Mouse (Mus musculus) ovary, postnatal 36 days (tissue): ENCODE results near the gene Proser3.

ENCODE experiments used
- DNase-seq: peaks from one replicate; pipeline ENCODE4 v3.0.0; 2022; ENCODE audit warnings: low spot score, mixed read lengths

The Proser3 gene

DNA sequence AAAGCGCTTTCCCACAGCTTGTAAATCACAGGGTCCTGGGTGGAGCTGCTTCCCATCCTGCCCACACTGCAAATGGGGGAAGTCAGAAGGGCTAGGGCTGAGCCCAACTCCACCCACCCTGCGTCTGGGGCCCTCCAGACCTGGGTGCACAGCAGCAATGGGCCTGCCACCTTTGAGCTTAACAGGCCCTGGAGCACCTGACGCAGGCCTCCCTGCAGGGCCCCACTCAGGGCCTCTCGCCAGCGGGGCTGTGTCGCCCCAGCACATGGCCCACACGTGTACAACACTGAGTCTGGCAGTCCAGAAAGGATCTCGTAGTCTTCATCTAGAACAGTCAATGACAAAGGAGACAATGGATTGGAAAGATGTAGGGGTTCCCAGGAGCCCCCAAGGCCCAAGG, 27.9 kb upstream of the Proser3 start:
- no peak for DNase-seq

DNA sequence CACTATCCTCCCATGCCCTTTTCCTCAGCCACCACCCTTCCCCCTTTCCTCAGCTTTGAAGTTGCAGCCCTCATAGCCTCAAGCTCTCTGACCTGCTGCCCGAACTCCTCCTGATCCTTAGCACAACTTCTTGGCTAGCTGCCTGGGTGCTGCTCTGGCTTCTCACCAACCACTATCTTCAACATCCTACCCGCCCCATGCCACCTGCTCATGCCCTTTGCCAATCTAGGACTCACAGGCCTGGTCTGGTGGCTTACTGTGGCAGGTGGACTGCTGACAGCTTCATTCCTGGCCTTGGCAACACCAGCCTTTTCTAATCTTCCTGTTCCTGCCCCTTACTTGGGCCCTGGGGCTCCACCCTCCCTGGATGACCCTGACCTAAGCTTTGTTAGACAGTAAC, 20.9 kb upstream of the Proser3 start:
- DNase-seq, result peak; percentile 49

DNA sequence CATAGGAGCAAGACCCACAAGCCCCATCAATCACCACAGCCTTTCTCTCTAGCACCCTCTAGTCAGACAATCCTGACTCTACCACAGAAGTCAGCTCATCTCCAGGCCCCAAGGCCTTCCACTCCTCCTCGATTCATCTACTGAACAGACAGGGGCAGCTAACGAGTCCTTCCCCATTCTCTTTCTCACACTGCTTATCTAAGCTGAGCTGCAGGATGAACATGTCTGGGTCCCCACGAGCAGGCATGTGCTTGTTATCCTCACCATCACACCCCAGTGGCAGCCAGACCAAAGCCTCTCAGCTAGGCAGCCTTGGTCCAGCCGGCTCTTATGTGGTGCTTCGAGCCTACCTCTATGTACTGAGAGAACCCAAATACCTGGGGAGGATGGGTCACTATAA, 20.3 kb upstream of the Proser3 start:
- no peak for DNase-seq

DNA sequence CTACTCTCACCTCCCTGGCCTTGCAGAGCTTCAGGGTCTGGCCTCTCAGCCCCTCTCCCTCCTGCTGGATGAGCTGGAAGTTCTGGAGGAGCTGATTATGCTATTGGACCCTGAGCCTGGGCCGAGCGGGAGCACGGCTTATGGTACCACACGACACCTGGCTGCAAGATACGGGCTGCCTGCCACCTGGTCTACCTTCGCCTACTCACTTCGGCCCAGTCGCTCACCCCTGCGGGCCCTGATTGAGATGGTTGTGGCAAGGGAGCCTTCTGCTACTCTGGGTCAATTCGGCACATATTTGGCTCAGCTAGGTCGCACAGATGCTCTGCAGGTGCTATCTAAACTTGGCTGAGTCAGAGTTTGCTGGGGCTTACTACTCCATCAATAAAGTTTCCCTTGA, 15.5 kb upstream of the Proser3 start:
- no peak for DNase-seq

DNA sequence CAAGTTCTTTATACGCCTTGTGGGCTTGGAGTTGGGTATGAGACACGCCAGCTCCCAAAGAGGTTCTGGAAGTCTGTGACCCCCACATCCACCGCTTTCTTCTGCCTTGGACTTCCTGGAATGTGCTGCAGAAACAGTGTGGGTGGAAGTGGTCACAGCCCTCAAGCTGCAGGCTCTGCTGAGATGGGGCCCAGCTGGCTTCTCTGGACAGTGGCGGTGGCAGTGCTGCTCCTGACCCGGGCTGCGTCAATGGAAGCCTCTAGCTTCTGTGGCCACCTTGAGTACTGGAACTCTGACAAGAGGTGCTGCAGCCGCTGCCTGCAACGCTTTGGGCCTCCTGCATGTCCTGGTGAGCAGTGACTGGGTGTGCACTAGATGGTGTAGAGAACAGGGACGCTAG, 13.9 kb upstream of the Proser3 start:
- DNase-seq, result no peak

DNA sequence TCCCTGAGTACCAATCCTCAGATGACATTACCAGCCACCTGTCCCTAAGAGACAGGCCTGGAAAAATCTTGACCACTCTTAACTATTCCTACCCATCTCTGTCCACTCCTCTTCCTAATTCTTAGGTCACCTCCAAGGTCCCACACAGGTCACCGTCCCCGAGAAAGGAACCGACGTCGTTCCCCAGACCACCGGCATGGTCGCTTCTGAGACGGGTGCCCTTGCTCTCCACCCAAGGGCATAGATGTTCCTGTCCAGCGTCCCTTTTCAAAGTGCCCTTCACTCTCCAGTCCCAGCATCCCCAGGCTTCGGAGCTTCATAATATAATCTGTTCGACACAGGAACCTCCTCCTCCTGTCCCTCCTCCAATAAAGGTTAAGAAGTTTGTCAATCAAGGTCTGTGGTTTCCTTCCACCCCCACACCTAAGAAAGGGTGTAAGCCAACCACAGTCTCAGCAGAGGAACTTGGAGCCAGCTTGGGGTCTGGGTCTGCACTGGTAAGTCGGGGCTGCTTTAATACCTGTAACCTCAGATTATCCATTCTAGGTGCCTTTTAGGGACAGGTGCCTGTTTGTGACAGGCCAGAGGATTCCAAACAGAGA, 13.0 kb upstream of the Proser3 start, which contains the start of gene Igflr1:
Gene Igflr1 (plus strand): TSS at position 458 of the 602 bp plus-strand sequence.
- no peak for DNase-seq

DNA sequence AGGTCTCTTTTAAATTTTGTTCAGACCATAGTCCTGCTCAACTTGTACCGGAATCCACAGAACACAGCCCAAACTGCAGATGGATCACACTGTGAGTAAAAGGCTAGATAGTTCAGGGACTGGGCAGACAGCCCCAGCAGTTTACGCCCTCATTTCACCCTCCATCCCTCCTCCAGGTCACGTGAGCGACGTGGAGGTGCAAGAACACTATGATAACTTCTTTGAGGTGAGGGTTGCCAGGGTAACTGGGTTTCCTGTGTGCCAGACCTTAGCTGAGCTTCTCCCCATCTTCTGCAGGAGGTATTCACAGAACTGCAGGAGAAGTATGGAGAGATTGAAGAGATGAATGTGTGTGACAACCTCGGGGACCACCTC, 11.8 kb upstream of the Proser3 start:
- DNase-seq, result no peak

DNA sequence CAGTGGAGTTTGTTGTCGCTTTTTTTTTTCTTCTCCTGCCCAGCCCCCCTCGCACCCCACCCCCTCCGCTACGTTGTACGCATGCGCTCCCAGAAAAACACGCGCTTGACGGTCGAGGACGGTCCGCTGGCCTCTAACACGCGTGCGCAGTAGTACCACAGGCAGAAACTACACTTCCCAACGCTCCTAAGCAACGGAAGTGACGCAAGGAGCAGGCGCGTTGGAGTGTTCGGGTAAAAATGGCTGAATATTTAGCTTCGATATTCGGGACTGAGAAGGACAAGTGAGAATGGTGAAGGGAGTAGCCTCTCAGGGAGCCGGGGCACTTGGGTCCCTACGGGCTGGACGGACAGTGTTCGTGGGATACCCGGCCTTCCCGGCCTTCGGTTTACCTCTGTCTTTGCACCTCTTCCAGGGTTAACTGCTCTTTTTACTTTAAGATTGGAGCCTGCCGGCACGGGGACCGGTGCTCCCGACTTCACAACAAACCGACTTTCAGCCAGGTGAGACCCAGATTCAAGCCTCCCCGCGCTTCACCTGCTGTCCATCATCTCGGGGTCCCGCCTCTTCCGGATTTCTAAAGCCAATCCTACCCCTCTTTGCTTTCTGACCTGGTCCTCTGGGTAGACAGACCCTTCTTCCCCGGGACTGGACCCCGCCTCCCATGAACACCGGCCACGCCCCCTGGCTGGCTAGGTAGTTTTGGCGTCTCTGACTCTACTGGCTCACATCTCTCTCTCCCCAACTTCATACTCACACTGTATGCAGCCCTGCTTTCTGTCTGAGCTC, 11.2 kb upstream of the Proser3 start, which contains the start of the genes U2af1l4, Gm49396 and Psenen:
Gene U2af1l4 (plus strand): TSS at position 185 of the 789 bp plus-strand sequence.
Gene Gm49396 (plus strand): TSS at position 228 of the 789 bp plus-strand sequence.
Gene Psenen (minus strand): TSS at position 511 of the 789 bp plus-strand sequence.
- peak; percentile 93 for DNase-seq

DNA sequence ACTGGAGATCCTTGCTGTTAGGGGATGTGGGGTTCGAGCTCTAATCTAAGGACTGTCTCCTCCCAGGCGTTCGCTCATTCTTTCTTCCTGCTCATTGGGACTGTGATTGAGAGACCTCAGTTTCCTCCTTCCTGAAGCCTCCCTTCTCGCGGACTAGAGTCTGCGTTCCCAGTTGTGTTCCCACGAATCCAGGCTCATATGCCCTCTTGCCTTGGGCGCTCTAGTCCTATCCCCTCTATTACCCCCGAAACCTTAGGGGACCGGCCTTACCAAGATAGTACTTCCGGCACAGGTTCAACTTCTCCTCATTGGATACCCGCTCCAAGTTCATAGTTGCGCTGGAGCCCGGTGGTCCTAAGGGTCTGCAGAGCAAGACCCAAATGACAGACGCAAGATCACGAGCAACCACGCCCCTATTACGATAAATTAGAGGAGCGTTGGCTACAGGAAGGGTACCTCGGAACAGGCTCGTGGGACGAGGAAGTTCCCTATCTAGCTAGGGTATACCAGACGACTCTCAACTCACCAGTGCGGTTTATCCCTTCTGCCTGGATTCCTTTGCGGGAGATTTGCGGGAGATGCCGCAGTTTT, 10.5 kb upstream of the Proser3 start:
- DNase-seq, result no peak

DNA sequence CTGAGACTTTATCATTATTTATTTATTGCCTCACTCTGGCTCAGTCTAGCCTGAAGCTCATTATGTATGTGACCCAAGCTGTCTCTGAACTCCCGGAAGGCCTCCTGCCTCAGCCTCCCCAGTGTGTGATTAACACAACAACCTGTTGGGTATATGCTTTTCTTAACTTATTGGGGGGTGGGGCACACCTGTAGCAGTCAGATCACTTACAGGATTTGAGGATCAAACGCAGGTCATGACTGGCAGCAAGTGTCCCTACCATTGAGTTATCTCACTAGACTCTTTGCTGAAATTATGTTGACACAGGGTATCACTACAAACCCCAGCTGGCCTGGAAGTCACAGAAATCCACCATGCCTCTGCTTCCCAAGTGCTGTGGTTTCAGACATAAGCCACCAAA, 8.2 kb upstream of the Proser3 start:
- no peak for DNase-seq

DNA sequence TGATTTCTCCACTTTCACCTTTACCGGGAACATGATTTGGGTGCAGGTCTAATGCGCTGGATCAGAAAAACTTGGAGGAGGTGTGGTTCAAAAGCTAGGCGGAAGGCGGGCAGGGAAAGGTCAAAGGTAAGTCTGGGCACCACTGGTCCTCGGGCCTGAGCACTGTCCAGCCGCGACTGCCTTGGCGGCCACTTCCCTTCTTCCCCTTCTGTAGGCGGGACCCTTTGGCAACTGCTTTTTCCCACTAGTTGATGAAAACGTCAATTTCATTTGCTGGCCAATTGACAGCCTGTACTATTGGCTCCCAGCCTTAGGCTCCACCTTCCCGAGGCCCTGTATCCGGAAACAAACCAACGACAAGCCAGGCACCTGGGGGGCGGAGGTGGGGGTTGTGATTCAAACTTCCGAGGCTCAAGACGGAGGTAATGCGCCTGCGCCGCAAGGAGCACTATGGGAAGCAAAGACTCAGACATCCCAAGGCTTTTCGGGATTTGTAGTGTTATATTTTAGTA, 7.4 kb upstream of the Proser3 start, which contains the start of gene Lin37:
Gene Lin37 (minus strand): TSS at position 396 of the 512 bp plus-strand sequence.
- DNase-seq, result peak; percentile 93

DNA sequence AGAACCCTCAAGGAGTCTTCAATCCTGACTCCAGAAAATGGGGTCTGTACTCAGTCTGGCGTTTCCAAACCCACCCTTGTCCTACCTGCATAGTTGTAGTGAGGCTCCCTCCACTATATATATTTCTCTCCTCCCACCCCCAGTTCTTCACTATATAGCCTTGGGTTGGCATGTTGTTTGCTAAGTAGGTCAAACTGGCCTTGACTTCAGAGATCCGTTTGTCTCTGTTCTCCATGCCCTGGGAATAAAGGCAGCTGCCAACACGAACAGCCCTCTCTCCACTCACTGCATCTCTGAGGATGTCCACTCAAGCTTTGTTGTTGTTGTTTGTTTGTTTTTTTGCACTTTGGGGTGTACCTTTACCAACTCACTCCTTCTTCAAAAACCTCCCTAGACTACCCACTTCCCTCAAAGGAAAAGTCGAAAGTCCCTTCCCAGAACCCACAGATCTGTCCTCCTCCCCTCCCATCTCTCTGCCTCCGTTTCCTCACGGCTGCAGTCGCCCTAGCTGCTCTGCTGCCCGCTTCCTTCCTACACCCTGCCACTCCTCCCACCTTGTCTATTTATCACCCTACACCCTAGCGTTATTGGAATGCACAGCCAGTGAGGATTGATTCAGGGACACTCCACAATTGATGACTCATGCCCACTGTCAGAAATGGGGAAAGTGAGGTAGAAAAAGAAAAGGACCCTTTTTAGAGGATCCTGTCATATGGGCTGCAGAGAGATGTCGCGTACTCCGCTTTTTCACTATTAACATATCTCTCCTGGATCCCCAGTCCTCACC, 6.8 kb upstream of the Proser3 start:
- DNase-seq, result no peak

DNA sequence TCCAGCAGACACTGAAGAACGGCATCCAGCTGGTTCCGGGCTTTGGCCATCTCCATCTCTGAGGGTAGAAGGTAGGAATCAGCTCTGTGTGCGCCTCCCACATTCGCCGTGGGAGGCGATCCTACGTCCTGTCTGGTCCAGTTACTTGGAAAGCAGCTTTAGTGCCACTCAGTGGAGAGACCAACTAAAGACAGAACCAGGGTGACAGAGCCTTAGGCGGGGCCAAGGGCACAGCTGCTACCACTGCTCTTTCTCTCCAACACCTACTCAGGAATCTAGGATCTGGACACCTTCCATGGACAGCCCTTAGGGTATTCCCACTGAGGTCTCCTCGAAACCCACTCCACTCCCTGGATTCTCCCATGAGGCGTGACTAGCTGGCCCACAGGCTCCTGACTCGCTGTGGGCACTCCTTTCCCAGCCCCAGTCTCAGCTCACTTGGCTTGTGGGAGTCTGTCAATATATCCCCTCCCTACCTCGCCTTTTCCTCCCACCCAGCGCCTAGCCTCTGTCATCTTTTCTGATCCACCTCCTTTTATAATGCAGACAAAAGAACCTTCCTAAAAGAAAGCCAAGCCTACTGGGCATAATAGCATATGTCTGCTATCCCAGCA, 5.9 kb upstream of the Proser3 start:
- DNase-seq, result no peak

DNA sequence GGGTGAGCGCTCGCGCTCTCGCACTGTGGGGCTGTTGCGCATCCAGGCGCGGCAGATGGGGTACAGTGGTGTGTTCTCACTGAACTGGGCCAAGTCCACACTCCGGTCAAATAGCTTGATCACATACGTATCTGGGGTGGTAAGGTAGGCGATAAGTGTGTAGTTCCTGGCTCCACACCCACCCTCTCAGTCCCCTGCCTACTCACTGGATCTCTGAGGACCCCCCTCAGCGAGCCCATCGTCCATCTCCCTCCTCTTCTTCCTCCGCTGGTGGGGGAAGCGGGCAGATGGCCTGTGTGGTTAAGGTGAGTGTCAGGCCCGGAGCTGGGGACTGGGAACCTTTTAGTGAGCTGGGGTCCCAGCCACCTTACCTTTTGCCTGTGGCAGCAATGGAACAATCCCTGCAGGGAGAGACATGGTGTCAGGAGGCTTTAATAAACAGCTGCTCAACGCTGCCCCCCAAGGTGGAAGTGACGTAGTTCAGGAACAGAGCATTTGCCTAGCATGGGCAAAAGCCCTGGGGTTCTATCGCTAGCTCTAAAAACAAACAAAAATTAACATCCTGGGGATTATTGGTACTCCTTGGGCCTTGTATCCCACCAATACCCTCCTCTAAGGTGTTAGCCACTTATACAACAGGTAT, 4.9 kb upstream of the Proser3 start:
- no peak for DNase-seq

DNA sequence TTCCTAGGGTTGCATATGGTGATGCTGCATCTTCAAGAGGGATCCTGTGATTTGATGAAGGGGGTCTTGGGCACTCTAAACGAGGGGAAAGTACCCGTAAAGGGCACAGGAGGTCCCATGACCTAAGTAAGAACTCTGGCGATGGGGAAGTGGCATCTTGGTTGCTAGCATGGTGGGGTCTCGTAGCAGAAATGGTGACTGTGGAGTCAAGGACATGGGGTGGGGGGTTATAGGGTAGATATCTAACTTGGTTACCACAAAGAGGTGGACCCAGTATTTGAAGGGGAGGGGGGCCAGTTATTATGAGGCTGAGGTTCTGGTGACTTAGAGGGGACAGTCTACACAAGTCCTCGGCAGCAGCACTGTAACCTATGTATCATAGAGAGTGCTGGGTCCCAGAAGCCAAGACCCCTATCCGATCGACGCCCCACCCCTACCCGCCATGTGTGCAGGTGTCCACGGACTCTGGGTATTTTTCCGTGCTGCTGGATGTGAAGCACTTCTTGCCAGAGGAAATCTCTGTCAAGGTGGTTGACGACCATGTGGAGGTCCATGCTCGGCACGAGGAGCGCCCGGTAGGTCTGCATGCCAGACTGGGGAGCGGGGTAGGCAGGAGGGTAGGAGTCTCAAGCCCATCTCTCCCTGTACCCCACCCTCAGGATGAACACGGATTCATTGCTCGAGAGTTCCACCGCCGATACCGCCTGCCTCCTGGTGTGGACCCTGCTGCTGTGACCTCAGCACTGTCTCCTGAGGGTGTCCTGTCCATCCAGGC, 1.9 kb upstream of the Proser3 start:
- DNase-seq, result no peak

DNA sequence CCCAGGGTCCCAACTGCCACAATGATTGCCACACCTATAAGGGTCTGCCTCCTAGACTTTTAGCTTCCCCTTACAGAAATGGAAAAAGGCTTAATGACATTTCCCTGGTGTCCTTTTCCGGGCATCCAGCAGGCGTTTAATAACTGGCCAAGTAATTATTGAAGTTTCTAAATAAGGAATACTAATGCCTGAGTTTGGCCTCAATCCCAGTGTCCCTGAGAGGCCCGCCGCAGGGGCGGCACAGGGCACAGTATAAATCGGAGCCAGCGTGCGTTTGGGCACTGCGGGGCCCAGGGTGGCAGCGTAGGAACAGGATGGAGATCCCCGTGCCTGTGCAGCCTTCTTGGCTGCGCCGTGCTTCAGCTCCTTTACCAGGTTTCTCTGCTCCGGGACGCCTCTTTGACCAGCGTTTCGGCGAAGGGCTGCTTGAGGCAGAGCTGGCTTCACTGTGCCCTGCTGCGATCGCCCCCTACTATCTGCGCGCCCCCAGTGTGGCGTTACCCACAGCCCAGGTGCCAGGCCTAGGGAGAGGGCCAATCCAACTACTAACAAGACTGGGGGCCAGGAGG, 1.0 kb upstream of the Proser3 start:
- DNase-seq, result peak; percentile 56

DNA sequence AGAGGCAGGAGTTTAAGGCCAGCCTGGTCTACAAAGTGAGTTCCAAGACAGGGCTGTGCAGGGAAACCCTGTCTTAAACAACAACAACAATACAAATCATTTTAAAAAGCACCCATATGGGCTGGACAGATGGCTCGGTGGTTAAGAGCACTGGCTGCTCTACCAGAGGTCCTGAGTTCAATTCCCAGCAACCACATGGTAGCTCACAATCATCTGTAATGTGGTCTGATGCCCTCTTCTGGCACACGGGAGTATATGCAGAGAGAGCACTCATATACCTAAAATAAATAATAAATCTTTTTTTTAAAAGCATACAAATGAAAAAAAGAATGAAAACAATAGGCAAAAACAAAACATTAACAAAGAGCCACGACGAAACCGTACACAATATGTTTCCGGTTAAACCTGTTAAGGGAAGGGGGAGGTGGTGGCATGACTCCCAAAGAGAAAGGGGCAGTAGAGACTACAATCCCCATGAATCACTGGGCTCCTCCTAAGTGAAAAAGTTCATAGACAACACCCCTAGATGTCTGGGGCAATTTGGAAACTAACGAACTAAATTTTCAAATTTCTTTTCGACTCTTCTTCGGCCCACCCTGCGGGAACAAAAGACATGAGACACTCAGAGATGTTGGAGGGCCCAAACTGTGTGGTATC, 526 bp downstream of the Proser3 start:
- no peak for DNase-seq

DNA sequence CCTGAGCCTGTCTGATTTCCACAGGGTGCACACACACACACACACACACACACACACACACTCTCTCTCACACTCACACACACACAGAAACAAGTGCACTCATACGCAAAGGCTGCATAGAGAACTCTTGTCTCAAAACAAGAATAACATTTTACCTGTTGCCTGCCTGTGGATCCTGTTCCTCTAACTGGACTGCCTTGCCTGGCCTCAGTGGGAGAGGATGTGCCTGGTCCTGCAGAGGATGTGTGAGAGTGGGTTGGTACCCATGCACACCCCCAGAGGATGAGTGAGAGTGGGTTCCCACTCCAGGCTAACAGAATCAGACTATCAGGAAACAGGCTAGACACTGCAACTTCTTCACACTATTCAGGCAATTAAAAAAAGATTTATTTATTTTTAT, 1.5 kb downstream of the Proser3 start:
- no peak for DNase-seq

DNA sequence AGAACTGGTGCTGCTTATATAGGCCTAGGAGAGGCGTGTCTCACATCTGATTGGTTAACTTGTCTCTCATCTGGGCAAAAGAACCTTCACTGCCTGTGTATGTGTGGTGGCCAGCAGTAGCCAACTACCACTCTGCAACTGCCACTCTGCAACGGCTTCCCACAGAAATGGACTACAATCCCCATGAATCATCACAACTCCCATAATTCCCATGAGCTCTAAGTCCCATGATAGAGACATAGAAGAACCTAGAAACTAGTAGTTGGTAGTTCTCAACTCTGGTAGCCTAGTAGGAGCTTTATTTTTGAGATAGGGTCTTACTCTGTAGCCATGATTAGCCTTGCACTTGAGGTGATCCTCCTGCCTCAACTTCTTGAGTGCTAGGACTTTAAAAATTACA, 2.2 kb downstream of the Proser3 start:
- no peak for DNase-seq
